Mouse (Mus musculus): ENCODE data around the gene Tmcc1. TPM values are rescaled to one million over a fixed set of nuclear protein-coding genes. Genes with fewer than 3 reads are reported as not detected.
"Not testable (repeated sequence)": the region's sequence is repeated elsewhere in the genome, so short reads cannot be mapped to it uniquely, and the experiment has no call there.

Gene Tmcc1
- 50.5 and 56.1 TPM in 2 replicates for polyA plus RNA-seq (2012; rRNA removed)

DNA sequence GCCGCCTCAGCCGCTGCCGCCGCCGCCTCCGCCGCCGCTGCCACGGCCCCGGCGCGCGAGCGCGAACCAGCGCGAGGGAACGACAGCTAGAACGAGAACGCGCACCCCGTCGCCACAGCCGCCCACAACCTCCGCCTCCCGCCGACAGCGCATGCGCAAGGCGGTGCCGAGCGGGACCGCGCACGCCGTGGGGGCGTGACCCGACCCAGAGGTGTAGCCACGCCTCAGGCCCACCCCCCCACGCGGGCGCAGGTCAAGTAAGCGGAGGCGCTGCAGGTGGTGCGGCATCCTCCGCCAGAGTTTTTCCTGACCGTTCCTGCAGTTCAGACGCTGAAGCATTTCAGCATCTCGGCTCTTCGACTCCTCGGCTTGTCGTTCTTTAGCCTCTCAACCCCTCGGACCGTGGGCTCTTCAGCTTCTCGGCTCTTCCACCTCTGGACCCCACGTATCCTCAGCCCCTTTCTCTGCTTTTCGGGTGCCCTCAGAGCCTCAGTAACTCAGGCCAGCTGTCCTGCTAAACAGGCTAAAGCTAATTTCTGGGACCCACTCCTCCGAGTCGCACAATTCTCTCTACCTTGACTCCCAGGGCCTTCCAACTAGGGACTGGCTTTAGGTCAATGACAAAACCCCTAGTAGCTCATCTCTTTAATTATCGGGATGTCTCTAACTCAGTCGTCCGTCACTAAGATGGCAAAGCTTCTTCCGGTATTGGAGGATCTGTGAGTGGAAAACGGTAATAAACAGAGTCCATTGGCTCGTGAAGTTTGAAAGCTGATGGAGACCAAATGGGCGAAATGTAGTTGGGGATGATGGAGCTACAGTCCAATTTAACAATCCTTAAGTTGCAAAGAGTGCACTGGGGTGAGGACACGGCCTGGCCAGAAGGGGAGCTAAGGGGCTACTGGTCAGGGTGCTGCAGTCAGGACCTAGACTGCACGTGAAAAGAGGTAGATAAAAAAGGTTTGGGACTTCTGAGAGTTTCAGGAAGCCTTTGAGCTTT lies at the start of gene Tmcc1:
Tmcc1 (minus strand) TSS at position 93 of the 1,000 bp plus-strand sequence.
- TF ChIP-seq CTCF (IDR thresholded peaks at IDR 0.05; ENCODE audit: borderline replicate concordance, extremely low read depth, insufficient read depth, insufficient read length), result no peak
- TF ChIP-seq POLR2A (IDR thresholded peaks at IDR 0.05; ENCODE audit: borderline replicate concordance, extremely low read depth, insufficient read depth, insufficient read length, poor library complexity, severe bottlenecking), result peak; percentile 61; the same call in 1 of the 2 replicates
- peak; percentile 98 for DNase-seq (ENCODE audit: low read depth)

GRCm38 (mm10) chr6:116240371-116240770 lies 47.1 kb upstream of the Tmcc1 start:
- no peak for DNase-seq (ENCODE audit: low read depth)
- no peak for TF ChIP-seq CTCF (IDR thresholded peaks at IDR 0.05; ENCODE audit: borderline replicate concordance, extremely low read depth, insufficient read depth, insufficient read length)
- TF ChIP-seq POLR2A (IDR thresholded peaks at IDR 0.05; ENCODE audit: borderline replicate concordance, extremely low read depth, insufficient read depth, insufficient read length, poor library complexity, severe bottlenecking), result no peak

DNA sequence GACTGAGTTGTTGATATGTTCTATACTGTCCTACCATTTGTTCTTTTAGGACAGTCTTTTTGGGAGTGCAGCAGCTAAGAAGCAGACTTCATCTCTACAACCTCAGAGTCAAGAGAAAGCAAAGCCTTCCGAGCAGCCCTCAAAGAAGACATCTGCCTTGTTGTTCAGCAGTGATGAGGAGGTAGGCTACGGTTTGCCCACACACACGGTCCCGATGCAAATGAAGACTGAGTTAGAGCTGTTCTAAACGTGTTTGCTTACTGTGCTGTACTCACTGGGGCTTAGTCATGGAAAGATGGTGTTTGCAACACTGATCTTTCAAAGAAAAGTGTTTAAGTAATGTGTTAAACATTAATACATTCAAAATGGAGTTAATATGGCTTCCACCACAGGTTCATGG lies 44.8 kb upstream of the Tmcc1 start:
- no peak for DNase-seq (ENCODE audit: low read depth)
- TF ChIP-seq CTCF (IDR thresholded peaks at IDR 0.05; ENCODE audit: borderline replicate concordance, extremely low read depth, insufficient read depth, insufficient read length) (no peak), POLR2A (IDR thresholded peaks at IDR 0.05; ENCODE audit: borderline replicate concordance, extremely low read depth, insufficient read depth, insufficient read length, poor library complexity, severe bottlenecking) (no peak)

- TF ChIP-seq POLR2A (IDR thresholded peaks at IDR 0.05; ENCODE audit: borderline replicate concordance, extremely low read depth, insufficient read depth, insufficient read length, poor library complexity, severe bottlenecking) (no peak), CTCF (IDR thresholded peaks at IDR 0.05; ENCODE audit: borderline replicate concordance, extremely low read depth, insufficient read depth, insufficient read length) (no peak)
- no peak for DNase-seq (ENCODE audit: low read depth)
Observed at GRCm38 (mm10) chr6:116235336-116235735, 42.0 kb upstream of the Tmcc1 start.

- not testable (repeated sequence) for DNase-seq (ENCODE audit: low read depth)
Observed at GRCm38 (mm10) chr6:116234821-116235220, 41.5 kb upstream of the Tmcc1 start.

- TF ChIP-seq POLR2A (IDR thresholded peaks at IDR 0.05; ENCODE audit: borderline replicate concordance, extremely low read depth, insufficient read depth, insufficient read length, poor library complexity, severe bottlenecking) (no peak), CTCF (IDR thresholded peaks at IDR 0.05; ENCODE audit: borderline replicate concordance, extremely low read depth, insufficient read depth, insufficient read length) (peak; percentile 97)
- DNase-seq (ENCODE audit: low read depth), result peak; percentile 75
Observed at GRCm38 (mm10) chr6:116228785-116229525, 35.7 kb upstream of the Tmcc1 start.

GRCm38 (mm10) chr6:116227767-116228166 lies 34.5 kb upstream of the Tmcc1 start:
- no peak for DNase-seq (ENCODE audit: low read depth)
- TF ChIP-seq POLR2A (IDR thresholded peaks at IDR 0.05; ENCODE audit: borderline replicate concordance, extremely low read depth, insufficient read depth, insufficient read length, poor library complexity, severe bottlenecking), result no peak
- TF ChIP-seq CTCF (IDR thresholded peaks at IDR 0.05; ENCODE audit: borderline replicate concordance, extremely low read depth, insufficient read depth, insufficient read length), result no peak

- TF ChIP-seq POLR2A (IDR thresholded peaks at IDR 0.05; ENCODE audit: borderline replicate concordance, extremely low read depth, insufficient read depth, insufficient read length, poor library complexity, severe bottlenecking), result no peak
- TF ChIP-seq CTCF (IDR thresholded peaks at IDR 0.05; ENCODE audit: borderline replicate concordance, extremely low read depth, insufficient read depth, insufficient read length), result no peak
- DNase-seq (ENCODE audit: low read depth), result peak; percentile 98
Observed at GRCm38 (mm10) chr6:116207729-116208534, 14.6 kb upstream of the Tmcc1 start, which contains the start of gene Washc2. Gene Washc2, plus strand, starts transcription at chr6:116208038.

GRCm38 (mm10) chr6:116199682-116200081 lies 6.4 kb upstream of the Tmcc1 start:
- TF ChIP-seq POLR2A (IDR thresholded peaks at IDR 0.05; ENCODE audit: borderline replicate concordance, extremely low read depth, insufficient read depth, insufficient read length, poor library complexity, severe bottlenecking) (no peak), CTCF (IDR thresholded peaks at IDR 0.05; ENCODE audit: borderline replicate concordance, extremely low read depth, insufficient read depth, insufficient read length) (no peak)
- no peak for DNase-seq (ENCODE audit: low read depth)

GRCm38 (mm10) chr6:116198173-116198572 lies 4.9 kb upstream of the Tmcc1 start:
- TF ChIP-seq CTCF (IDR thresholded peaks at IDR 0.05; ENCODE audit: borderline replicate concordance, extremely low read depth, insufficient read depth, insufficient read length), result peak; percentile 52; the same call in 1 of the 2 replicates
- TF ChIP-seq POLR2A (IDR thresholded peaks at IDR 0.05; ENCODE audit: borderline replicate concordance, extremely low read depth, insufficient read depth, insufficient read length, poor library complexity, severe bottlenecking), result no peak
- peak; percentile 64 for DNase-seq (ENCODE audit: low read depth)

DNA sequence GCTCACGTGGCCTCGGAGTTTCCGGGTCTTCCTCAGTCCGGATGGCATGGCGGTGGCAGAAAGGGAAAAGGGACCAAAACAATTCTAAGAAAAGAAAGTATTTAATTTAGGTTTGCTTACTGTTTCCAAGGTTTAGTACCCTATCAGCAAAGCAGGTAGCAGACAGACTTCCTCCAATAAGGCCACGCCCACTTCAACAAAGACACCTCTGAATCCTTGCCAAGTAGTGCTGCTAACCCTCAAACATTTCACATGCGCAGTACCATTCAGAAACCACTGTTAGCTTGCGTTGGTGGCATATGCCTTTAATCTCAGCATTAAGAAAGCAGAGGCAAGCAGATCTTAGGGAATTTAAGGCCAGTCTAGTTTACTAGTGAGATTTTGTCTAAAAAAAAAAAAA lies 2.5 kb upstream of the Tmcc1 start:
- DNase-seq (ENCODE audit: low read depth), result no peak
- TF ChIP-seq POLR2A (IDR thresholded peaks at IDR 0.05; ENCODE audit: borderline replicate concordance, extremely low read depth, insufficient read depth, insufficient read length, poor library complexity, severe bottlenecking) (no peak), CTCF (IDR thresholded peaks at IDR 0.05; ENCODE audit: borderline replicate concordance, extremely low read depth, insufficient read depth, insufficient read length) (no peak)
